Mouse (Mus musculus): ENCODE measurements around the gene Iqcf6.

GRCm38 (mm10) chr9:106655884-106656720 is 29.7 kb downstream of the Iqcf6 start, which contains the start of gene Grm2:
- TF ChIP-seq CTCF (IDR thresholded peaks at IDR 0.05) (no peak), EP300 (IDR thresholded peaks at IDR 0.05) (no peak)
